Mouse (Mus musculus): ENCODE data around the gene Il18. TPM values are rescaled to one million over a fixed set of nuclear protein-coding genes. Genes with fewer than 3 reads are reported as not detected.

Gene Il18
- polyA plus RNA-seq, 2 experiments: 4.9 to 9.7 TPM

DNA sequence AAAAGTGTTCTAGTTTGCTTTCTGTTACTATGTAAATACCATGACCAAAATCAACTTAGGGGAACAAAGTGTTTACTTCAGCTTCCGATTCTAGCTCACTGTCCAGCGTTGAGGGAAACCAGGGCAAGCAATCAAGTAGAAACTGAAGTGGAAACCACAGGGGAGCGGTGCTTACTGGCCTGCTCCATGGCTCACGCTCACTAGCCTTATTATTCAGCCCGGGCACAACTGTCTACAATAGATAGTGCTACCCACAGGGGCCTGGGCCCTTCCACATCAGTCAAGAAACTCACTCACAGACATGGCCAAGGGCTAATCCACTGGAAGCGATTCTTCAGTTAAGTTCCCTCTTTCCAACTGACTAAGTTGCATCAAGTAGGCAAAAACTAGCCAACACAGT is 46.9 kb downstream of the Il18 start:
- Histone ChIP-seq H3K4me3 (ENCODE audit: insufficient read depth in 1 of 2, low read depth in 2 of 2, low read length in 2 of 2) (peak overlapping the region; percentile 37 to 84), H3K36me3 (replicated peaks; ENCODE audit: control insufficient read depth, insufficient read depth, low read depth) (peaks cover 50% of the 10 kb centered on the region), H3K9me3 (ENCODE audit: control insufficient read depth, low read length) (no peaks in the 10 kb centered on the region), H3K4me1 (replicated peaks; ENCODE audit: control insufficient read depth in 2 of 2, insufficient read depth in 2 of 2, low read length in 1 of 2) (peaks cover 24 to 26% of the 10 kb centered on the region in 2 experiments), H3K9ac (replicated peaks) (peak overlapping the region; percentile 84), H3K27me3 (ENCODE audit: control insufficient read depth, insufficient read depth, low read length) (no peaks in the 10 kb centered on the region), H3K27ac (peak overlapping the region; percentile 71), H3K4me2 (ENCODE audit: low read depth) (peak overlapping the region; percentile 87)
- ATAC-seq (ENCODE audit: insufficient read depth) (peak; percentile 55), DNase-seq (ENCODE audit: low read depth in 3 of 3, low spot score in 3 of 3) (no peak)
- no peak for TF ChIP-seq CTCF (IDR thresholded peaks at IDR 0.05; ENCODE audit: low read depth)
- no peak for TF ChIP-seq EP300 (IDR thresholded peaks at IDR 0.05; ENCODE audit: low read depth)
- 9% methylated on average over 6 of the region's 6 CpGs for WGBS (ENCODE audit: insufficient replicate concordance)

DNA sequence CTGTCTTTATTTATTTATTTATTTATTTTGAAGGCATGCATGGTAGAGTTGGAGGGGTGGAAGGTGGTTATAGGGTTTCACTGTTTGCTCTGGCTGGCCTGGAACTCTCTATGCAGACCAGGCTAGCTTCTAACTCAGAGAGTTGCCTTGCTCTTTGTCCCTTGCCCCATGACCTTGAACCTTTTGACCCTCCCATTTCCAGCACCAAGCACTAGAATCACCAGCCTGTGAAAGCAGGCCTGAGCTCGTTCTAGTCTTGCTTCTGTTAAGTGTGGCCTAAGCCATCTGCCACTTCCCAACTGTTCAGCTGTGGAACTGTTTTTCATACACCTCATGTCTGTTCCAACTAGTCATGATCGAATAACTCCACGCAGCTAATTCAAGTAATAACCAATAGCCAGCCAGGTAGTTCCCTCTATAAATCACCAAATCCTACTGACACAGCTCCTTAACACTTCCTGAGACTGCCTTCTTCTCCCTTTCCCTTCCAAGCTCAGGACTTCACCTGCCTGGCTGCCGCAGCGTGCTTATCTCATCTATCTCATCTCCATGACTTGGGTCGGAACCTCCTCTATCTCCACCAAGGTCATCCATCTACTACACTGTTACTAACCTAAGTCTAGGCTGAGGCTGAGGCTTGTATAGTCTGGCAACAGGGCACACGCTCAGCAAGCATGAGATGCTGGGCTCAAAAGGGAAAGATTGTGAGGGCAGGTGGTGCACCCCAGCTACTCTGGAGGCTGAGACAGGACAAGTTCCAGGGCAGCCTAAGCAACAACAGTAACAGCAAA is 47.6 kb downstream of the Il18 start:
- DNase-seq (ENCODE audit: low read depth in 3 of 3, low spot score in 3 of 3): no peak
- Histone ChIP-seq H3K27me3 (ENCODE audit: control insufficient read depth, insufficient read depth, low read length) (no peaks in the 10 kb centered on the region), H3K4me1 (replicated peaks; ENCODE audit: control insufficient read depth in 2 of 2, insufficient read depth in 2 of 2, low read length in 1 of 2) (peaks cover 24 to 26% of the 10 kb centered on the region in 2 experiments), H3K9ac (replicated peaks) (peak overlapping the region; percentile 84), H3K4me3 (ENCODE audit: insufficient read depth in 1 of 2, low read depth in 2 of 2, low read length in 2 of 2) (peak overlapping the region; percentile 84 to 96), H3K27ac (peak overlapping the region; percentile 71), H3K4me2 (ENCODE audit: low read depth) (peak overlapping the region; percentile 87), H3K9me3 (ENCODE audit: control insufficient read depth, low read length) (no peaks in the 10 kb centered on the region), H3K36me3 (replicated peaks; ENCODE audit: control insufficient read depth, insufficient read depth, low read depth) (peaks cover 47% of the 10 kb centered on the region)
- 29% methylated on average over 7 of the region's 7 CpGs for WGBS (ENCODE audit: insufficient replicate concordance)
- TF ChIP-seq EP300 (IDR thresholded peaks at IDR 0.05; ENCODE audit: low read depth) (no peak), CTCF (IDR thresholded peaks at IDR 0.05; ENCODE audit: low read depth) (no peak)
- ATAC-seq (ENCODE audit: insufficient read depth): no peak

DNA sequence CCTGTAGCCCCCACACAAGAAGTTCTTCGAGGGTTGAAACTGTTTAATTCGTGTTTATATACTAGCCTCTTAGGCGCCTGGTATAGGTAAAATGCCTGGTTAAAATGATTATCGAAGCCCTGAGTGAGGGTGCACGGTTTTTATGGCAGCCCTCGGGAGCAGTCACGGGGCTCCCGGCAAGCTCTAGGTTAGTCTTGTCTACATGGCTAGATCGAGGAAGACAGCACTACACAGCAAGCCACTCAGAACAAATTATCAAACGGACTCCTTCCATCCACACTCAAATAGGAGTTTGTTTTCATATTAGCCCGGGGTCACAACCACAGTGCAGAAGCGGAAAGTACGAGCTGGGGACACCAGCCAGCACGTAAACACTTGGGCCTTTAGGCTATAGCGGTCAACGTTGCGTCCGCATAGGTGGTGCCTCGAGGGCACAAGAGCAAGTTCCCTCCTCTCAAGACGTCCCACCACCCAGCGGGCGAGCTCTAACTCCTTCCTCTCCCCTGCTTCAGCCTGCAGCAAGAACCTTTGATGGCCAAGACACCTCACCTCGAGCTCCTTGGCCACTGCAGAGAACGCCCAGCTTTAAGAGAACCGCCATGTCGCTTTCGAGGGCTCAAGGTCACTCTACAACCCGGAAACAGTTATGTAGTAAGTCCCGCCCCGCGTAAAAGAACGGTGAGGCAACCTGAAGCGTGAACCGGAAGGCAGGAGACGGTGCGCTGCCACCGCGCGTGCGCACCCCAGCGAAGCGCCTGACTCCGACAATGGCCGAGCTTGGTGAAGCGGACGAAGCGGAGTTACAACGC is 48.8 kb downstream of the Il18 start, which contains the start of the genes Sdhd and Timm8b:
TSS of gene Sdhd (minus strand) at position 624 of the 809 bp plus-strand sequence.
TSS of gene Timm8b (plus strand) at position 722 of the 809 bp plus-strand sequence.
- H3K36me3 ChIP-seq (replicated peaks; ENCODE audit: control insufficient read depth, insufficient read depth, low read depth): peaks cover 43% of the 10 kb centered on the region
- peak within 1 kb of the TSS; percentile 84 for H3K9ac ChIP-seq (replicated peaks)
- peak within 1 kb of the TSS; percentile 84 to 96 for H3K4me3 ChIP-seq (ENCODE audit: insufficient read depth in 1 of 2, low read depth in 2 of 2, low read length in 2 of 2)
- H3K4me1 ChIP-seq (replicated peaks; ENCODE audit: control insufficient read depth in 2 of 2, insufficient read depth in 2 of 2, low read length in 1 of 2): peaks cover 24 to 26% of the 10 kb centered on the region in 2 experiments
- no peaks in the 10 kb centered on the region for H3K27me3 ChIP-seq (ENCODE audit: control insufficient read depth, insufficient read depth, low read length)
- no peaks in the 10 kb centered on the region for H3K9me3 ChIP-seq (ENCODE audit: control insufficient read depth, low read length)
- H3K4me2 ChIP-seq (ENCODE audit: low read depth): peak within 1 kb of the TSS; percentile 87
- TF ChIP-seq CTCF (IDR thresholded peaks at IDR 0.05; ENCODE audit: low read depth) (no peak), EP300 (IDR thresholded peaks at IDR 0.05; ENCODE audit: low read depth) (0 out of 2 replicates have a peak, but pooled peaks have one; percentile 7)
- ATAC-seq (ENCODE audit: insufficient read depth) (peak; percentile 92), DNase-seq (ENCODE audit: low read depth in 3 of 3, low spot score in 3 of 3) (peak; percentile 91 to 95 (median 92))
- peak within 1 kb of the TSS; percentile 71 for H3K27ac ChIP-seq
- WGBS (ENCODE audit: insufficient replicate concordance): under 1% methylated on average over 48 of the region's 48 CpGs

DNA sequence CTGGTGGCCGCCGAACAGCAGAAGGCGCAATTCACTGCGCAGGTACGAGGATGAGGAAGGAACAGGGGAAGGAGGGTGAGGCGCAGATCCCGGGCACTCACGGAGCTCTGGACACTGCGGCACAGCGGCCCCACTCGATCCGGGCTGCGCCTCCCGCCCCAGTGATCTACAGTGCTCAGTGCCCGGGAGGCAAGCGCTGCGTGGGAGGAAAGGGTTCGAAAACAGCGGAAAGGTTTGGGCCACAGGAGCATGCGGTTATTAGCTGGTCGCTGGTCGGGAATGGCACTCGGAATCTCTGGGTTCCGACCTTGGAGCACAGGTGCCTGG is 49.3 kb downstream of the Il18 start:
- DNase-seq (ENCODE audit: low read depth in 3 of 3, low spot score in 3 of 3) (no peak), ATAC-seq (ENCODE audit: insufficient read depth) (peak; percentile 78)
- under 1% methylated on average over 24 of the region's 24 CpGs for WGBS (ENCODE audit: insufficient replicate concordance)
- Histone ChIP-seq H3K4me3 (ENCODE audit: insufficient read depth in 1 of 2, low read depth in 2 of 2, low read length in 2 of 2) (peak overlapping the region; percentile 84 to 96), H3K4me2 (ENCODE audit: low read depth) (peak overlapping the region; percentile 87), H3K36me3 (replicated peaks; ENCODE audit: control insufficient read depth, insufficient read depth, low read depth) (peaks cover 40% of the 10 kb centered on the region), H3K9me3 (ENCODE audit: control insufficient read depth, low read length) (no peaks in the 10 kb centered on the region), H3K4me1 (replicated peaks; ENCODE audit: control insufficient read depth in 2 of 2, insufficient read depth in 2 of 2, low read length in 1 of 2) (peaks cover 24 to 26% of the 10 kb centered on the region in 2 experiments), H3K9ac (replicated peaks) (peak overlapping the region; percentile 67), H3K27ac (peak overlapping the region; percentile 64), H3K27me3 (ENCODE audit: control insufficient read depth, insufficient read depth, low read length) (no peaks in the 10 kb centered on the region)
- TF ChIP-seq EP300 (IDR thresholded peaks at IDR 0.05; ENCODE audit: low read depth) (no peak), CTCF (IDR thresholded peaks at IDR 0.05; ENCODE audit: low read depth) (peak; percentile 64)

Measured in liver, embryonic 14.5 days (tissue).